Mouse (Mus musculus): ENCODE measurements around the gene Gm21083. TPM values are rescaled to one million over a fixed set of nuclear protein-coding genes. Genes with fewer than 3 reads are reported as not detected.
A peak's percentile ranks its signal among the peaks of the same experiment; 100 is the strongest.
"Not testable (repeated sequence)": the region's sequence is repeated elsewhere in the genome, so short reads cannot be mapped to it uniquely, and the experiment has no call there.

Gm21083 gene
- not detected for total RNA-seq (2021)
- long read RNA-seq = 0 reads

DNA sequence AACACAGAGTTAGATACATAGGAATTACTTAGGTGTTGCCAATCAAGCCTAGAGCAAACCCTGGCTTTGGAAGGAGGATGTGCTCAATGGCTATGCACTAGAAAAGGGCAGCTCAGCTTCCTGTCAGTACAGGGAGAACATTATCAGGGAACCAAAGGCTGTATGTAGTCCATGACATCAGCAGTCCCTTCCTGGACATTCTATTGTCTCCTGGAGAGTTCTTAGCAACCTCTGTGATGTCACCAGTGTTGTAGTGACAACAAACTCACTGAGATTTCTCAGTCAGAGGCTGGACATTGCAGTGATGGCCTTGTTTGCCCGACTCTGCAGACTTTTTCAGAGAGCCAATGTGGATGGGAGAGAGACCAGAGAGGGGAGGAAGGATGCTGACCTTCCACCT is at the start of gene Gm21083:
TSS of gene Gm21083 (plus strand) at position 301 of the 400 bp plus-strand sequence.
- not testable (repeated sequence) for DNase-seq (ENCODE audit: low spot score in 2 of 2)

DNA sequence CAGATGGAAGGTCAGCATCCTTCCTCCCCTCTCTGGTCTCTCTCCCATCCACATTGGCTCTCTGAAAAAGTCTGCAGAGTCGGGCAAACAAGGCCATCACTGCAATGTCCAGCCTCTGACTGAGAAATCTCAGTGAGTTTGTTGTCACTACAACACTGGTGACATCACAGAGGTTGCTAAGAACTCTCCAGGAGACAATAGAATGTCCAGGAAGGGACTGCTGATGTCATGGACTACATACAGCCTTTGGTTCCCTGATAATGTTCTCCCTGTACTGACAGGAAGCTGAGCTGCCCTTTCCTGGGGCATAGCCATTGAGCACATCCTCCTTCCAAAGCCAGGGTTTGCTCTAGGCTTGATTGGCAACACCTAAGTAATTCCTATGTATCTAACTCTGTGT is 48.0 kb upstream of the Gm21083 start, which contains the start of gene Gm21190:
TSS of gene Gm21190 (minus strand) at position 101 of the 400 bp plus-strand sequence.
- not testable (repeated sequence) for DNase-seq (ENCODE audit: low spot score in 2 of 2)

DNA sequence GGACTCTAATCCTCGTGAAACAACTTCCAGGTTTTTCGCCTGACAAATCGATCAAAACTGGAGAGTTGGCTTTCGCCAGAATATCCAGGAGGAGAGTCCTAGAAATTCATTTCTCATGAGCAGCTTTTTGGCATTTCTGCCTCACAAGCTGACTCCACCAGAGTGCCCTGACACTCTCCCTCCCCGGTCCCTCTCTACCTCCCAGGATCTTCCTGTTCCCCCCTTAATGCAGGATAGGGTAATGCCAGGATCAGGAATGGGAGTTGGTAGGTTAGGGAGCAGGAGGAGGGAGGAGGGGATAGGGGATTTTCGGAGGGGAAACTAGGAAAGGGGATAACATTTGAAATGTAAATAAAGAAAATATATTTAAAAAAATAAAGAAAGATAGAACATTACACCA is 28.5 kb upstream of the Gm21083 start:
- not testable (repeated sequence) for DNase-seq (ENCODE audit: low spot score in 2 of 2)

DNA sequence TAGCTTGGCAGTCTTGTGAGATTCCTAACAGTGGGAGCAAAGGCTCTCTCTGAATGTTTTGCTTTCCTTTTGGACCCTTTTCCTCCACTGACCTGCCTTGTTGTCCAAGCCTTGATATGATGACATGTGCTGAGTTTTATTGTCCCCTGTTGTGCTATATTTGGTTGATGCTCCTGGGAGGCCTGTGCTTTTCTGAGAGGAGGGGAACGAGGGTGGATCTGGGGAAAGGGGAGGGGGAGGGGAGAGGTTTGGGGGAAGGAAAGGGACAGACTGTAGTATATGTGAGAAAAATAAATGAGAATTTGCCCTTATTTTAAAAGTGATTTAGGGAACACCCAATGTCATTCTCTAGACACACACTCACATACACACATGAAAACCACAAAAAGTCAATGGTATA is 28.0 kb upstream of the Gm21083 start:
- DNase-seq (ENCODE audit: low spot score in 2 of 2) = not testable (repeated sequence)

DNA sequence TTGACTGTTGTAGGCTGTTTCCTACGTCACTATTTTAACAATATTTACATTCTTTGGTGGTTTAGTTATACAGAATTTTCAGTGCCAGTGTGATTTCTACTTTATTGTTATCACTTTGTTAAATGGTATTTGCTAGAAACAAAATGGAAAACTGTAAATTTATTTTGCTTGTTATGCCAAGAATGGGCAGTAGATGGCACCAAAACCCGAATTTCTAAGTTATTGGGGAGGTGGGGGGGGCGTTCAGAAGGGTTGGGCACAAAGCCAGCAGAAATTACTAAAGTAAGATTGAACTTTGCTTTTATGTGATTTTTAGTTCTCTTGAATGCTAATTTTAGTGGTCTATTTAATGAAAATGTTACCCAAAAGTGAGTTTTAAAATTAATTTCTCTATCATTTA is 27.5 kb upstream of the Gm21083 start:
- DNase-seq (ENCODE audit: low spot score in 2 of 2) = not testable (repeated sequence)

DNA sequence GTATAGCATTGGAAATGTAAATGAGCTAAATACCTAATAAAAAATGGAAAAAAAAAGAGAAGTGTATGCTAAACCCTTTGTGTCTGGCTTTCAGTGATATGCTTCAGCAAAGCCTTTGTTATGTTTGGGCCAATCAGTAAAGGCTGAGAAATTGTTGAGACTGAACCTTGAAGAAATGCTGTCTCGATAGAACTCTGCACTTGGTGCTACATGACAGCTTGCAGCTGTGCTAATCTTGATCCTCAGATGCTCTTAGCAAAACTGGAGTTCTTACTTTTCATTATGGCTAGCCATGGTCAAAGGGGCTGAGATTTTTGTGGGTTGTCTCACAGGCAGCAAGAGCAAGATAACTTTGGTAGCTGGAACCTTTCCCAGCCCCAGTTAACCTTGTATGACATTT is 18.5 kb upstream of the Gm21083 start:
- not testable (repeated sequence) for DNase-seq (ENCODE audit: low spot score in 2 of 2)

DNA sequence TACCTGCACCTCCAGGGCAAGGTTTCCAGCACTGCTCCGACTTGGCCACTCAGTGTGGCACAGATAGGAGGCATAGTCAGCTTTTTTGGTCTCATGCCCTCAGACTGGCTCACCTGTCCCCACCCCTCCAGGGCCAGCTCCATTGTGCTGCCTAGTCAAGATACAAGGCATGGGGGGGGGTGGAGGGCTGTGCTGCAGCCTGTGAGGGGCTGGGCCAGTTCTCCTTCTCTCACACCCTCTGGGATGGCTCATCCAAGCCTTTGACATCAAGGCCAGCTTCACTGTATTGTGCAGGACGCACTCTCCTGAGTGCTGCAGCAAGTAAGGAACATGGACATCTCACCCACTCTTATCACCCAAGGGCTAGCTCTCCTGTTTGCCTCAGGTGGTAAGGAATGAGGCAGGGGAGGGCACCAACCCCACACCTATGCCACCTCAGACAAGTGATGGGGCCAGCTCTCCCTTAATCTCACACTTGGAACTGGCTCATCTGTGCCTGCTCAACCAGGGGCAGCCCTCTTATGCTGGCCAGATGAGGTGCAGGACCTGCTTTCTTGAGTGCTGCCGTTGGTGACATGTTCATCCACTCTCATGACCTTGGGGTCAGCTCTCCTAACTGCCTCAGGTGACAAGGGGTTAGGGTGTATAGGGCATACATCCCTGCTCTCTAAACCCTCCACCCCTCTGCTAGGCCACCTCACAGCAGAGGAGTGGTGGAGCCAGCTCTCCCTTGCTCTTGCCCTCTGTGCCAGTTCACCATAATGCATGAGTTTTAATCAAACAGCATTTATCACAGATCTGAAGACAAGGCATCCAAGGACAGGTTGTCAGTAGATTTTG is 15.5 kb upstream of the Gm21083 start:
- DNase-seq (ENCODE audit: low spot score in 2 of 2) = not testable (repeated sequence)

DNA sequence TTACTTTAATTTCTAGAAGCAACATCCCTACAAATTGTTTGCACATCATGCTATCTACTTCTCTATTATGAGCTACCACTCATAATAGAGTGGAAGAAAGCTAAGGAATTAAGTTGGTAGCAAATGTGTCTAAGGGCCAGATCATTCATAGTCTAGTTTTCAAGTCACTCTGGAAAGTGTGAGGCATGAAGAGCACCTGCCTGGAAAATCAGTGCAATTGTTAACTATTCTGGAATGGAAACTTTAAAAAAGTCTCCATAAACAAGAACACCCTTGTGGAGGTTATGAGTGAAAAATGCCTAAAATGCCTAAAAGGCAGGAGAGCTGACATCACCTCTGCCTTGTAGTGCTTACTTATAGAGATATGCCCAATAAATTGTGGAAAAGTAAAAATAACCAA is 3.4 kb upstream of the Gm21083 start:
- DNase-seq (ENCODE audit: low spot score in 2 of 2) = not testable (repeated sequence)

DNA sequence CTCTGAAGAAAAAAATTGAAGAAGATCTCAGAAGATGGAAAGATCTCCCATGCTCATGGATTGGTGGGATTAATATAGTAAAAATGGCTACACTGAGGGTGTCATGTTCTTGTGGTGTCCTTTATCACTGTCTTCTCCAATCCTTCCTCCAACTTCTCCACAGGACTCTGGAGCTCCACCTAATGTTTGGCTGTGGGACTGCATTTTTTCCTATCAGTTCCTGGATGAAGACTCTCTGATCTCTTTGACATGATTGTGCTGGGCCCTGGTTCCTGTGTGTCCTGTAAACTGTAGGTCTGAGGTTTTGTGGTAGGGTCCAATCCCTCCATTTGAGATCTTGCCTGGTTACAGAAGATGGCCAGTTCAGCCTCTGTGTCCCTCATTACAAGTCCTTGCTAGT is 9.2 kb downstream of the Gm21083 start:
- DNase-seq (ENCODE audit: low spot score in 2 of 2) = peak in 1 of 2 experiments; percentile 37

DNA sequence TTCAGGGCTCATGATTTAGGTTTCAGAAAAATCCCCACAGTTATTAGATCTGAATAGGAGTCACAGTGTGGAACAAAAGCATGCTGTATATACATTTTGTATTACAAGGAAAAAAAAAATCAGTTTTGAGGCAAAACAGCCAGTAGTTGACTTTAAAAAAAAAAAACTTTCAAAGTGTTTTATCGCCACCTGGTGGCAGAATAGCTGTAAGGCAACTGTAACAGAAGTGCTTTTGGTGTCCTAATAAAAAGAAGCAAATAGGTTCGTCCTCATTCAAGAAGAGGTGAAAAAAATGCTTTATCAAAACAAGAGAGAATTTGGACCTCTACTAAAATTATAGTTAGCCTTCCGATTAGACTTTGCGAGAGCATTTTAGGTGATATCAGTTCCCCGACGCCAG is 11.2 kb downstream of the Gm21083 start:
- DNase-seq (ENCODE audit: low spot score in 2 of 2) = peak in 1 of 2 experiments; percentile 25

DNA sequence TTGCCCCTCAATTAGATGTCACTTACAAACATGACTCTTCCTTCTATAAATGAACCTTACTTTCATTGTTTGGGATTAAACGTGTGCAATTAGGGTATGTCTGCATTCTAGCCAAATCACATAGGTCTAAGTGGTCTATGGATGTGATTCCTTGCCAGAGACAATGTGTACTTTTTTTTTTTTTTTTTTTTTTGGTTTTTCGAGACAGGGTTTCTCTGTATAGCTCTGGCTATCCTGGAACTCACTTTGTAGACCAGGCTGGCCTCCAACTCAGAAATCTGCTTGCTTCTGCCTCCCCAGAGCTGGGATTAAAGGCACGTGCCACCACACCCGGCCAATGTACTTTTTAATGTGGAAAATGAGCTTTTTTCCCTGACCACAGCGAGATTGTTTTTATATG is 13.5 kb downstream of the Gm21083 start:
- DNase-seq (ENCODE audit: low spot score in 2 of 2) = not testable (repeated sequence)

DNA sequence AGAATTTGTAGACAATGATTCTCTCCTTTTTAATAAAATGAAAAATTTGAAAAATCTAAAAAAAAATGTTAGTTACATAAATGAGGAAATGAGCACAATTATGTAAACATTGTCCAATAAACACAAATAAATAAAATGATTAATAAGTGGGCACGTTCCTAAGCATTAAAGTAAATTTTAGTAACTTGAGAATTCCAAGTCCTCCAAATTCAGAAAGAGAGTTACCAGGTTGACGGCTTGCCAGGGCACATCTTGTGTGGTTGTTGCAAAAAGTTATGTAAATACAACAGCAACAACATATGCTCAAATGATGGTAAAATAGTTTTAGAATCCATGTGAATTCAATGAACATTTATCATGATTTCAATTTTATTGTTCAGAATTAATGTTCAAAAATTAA is 14.4 kb downstream of the Gm21083 start:
- DNase-seq (ENCODE audit: low spot score in 2 of 2) = not testable (repeated sequence)

DNA sequence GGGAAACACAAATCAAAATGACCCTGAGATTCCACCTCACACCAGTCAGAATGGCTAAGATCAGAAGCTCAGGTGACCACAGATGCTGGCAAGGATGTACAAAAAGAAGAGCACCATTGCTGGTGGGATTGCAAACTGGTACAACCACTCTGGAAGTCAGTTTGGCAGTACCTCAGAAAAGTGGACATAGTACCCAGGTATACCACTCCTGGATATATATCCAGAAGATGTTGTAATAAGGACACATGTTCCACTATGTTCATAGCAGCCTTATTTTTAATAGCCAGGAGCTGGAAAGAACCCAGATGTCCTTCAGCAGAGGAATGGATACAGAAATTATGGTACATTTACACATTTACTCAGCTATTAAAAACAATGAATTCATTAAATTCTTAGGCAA is 21.7 kb downstream of the Gm21083 start:
- not testable (repeated sequence) for DNase-seq (ENCODE audit: low spot score in 2 of 2)

DNA sequence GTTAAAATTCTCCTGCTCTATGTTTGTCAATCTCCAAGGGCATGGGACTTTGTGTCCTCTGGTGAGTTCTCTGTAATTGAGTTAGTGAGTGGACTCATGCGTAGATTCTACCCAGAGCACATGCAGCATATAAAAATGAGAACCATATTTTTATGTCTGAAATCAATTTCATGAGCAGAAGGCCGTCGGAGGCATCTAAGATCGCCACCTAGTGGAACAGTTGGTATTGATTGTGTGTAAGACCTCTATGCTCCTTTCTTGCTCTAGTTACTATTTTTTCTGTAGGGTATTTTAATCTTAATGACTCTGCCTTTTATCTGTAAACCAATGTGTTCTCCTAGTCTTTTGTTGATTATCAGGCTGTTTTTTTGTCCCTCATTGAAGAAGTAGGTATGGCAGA is 23.2 kb downstream of the Gm21083 start:
- peak in 1 of 2 experiments; percentile 47 for DNase-seq (ENCODE audit: low spot score in 2 of 2)

DNA sequence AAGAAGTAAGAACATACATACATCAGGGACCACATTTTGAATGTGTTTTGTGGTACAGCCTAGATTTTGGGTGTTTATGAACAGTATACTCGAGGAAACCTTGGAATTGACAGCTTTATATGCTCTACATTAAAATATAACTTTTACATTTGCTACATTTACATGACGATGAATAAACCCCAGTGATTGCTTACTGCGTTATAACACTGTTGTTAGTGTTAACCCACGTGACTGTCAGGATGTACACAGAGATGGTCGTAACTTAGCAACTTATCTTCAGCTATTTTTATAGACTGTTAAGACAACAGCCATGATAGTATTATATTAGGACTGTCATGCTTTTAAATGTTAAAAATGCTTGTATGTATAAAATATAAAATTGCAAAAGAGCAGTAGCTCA is 24.3 kb downstream of the Gm21083 start:
- not testable (repeated sequence) for DNase-seq (ENCODE audit: low spot score in 2 of 2)

DNA sequence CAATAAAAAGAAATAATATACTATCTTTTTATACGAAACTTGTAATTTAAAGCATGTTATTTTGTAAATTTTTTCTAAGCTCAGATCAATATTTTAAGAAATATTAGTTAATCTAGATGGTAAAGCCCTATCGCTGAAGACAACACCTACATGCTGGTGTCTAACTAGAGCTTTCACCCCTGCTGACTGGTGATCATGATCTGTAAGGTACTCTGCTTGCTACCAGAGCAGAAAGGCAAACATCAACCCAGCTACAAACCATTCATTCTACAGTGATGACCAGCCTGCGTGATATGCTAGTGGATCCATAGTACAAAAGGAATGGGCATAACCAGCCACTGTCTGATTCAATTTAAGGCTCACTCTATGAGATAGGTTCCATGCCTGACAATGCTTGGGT is 24.8 kb downstream of the Gm21083 start:
- not testable (repeated sequence) for DNase-seq (ENCODE audit: low spot score in 2 of 2)

DNA sequence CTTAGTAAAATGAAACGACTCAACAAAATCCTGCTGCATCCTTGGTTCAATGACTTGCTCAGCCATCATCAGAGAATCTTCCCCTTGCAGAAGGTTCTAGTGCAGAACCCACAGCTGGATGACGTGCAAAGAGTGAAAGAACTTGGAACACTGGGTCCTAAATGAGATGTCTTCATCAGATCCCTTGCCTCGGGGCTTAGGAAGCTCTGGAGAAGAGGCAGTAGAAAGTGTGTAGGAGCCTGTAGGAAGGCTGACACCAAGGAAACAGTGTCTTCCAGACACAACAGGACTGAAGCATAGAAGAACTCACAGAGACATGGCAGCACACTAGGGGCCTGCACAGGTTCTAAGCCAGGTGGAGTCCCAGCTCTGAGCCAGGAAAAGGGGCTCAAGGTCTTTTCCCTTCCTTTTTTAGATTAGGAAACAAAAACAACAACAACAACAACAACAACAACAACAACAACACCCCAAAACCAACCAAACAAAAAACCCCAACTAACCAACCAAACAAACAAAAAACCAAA is 25.4 kb downstream of the Gm21083 start:
- DNase-seq (ENCODE audit: low spot score in 2 of 2) = not testable (repeated sequence)

DNA sequence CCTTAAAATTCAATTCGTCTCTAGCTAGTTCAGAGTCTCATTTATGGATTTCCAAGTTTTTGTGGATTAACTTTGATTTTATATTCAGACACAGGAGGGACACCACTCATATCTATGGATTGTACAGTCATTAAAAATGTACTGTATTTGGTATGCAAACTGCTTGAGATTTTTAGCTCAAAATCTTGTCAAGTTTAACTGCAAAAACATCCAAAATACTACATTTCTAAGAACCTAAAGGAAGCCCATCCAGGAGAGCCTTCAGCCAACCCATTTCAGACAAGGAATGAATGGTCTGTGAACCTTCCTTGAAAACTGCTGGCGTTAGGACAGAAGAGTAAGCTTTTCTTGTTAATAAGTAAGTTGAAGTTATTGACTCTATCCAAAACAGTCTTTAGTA is 25.9 kb downstream of the Gm21083 start:
- not testable (repeated sequence) for DNase-seq (ENCODE audit: low spot score in 2 of 2)

DNA sequence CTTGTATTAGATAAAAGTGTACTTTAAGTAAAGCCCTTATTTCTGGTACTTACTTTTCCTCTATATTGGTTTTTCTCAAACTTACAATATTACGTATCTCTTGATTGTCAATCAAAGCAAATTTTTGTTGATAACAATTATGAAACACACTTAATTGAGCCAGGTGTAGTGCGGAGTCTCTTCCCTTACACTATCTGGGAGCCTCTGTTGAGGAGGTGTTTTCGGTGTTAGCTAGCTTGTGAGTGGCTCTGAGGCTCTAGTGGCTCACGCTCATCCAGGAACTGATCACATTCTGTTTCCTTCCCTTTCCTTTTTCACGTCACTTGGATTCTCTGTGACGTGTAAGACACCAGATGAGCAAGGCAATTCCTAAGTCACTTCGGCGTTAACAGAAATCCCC is 26.5 kb downstream of the Gm21083 start:
- not testable (repeated sequence) for DNase-seq (ENCODE audit: low spot score in 2 of 2)

DNA sequence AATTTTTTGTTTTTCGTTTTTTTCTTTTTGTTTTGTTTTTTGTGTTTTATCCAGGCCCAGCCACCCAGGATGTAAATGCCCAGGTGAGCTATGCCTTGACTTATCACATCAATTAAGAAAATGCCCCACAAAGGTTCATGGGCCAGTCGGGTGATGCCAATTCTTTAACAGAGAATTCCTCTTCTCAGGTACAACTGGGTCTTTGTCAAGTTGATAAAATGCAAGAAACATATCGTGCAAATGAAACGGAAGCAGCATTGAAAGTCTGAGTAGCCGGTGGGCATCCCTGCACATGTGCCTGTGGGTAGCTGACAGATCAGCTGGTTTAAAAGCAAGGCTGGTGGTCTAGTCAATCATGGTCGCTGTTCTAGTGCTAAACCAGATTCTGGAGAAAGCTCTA is 29.5 kb downstream of the Gm21083 start:
- peak in 1 of 2 experiments; percentile 11 for DNase-seq (ENCODE audit: low spot score in 2 of 2)

DNA sequence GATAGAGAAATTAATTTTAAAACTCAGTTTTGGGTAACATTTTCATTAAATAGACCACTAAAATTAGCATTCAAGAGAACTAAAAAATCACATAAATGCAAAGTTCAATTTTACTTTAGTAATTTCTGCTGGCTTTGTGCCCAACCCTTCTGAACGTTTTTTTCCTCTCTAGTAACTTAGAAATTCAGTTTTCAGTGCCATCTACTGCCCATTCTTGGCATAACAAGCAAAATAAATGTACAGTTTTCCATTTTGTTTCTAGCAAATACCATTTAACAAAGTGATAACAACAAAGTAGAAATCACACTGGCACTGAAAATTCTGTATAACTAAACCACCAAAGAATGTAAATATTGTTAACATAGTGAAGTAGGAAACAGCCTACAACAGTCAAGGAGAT is 33.6 kb downstream of the Gm21083 start:
- DNase-seq (ENCODE audit: low spot score in 2 of 2) = peak in 1 of 2 experiments; percentile 27

DNA sequence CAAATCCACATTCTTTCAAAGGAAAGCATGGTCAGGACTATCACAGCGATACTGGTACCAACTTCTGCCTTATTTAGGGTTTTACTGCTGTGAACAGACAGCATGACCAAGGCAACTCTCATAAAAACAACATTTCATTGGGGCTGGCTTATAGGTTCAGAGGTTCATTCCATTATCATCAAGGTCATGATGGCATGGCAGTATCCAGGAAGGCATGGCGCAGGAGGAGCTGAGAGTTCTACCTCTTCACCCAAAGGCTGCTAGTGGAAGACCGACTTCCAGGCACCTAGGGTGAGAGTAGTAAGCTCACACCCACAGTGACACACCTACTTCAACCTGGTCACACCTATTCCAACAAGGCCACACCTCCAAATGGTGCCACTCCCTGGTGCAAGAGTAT is 39.1 kb downstream of the Gm21083 start:
- not testable (repeated sequence) for DNase-seq (ENCODE audit: low spot score in 2 of 2)
